Mouse (Mus musculus) limb, embryonic 13.5 days (tissue): Measurements from ENCODE around the gene Dock6. TPM values are rescaled to one million over a fixed set of nuclear protein-coding genes. Genes with fewer than 3 reads are reported as not detected.

Experiments
- ATAC-seq: fragments of 200-750 bp; cut with Nextera tagmentation; 2 replicates; pipeline ENCODE4 v1.8.0; 2017; ENCODE audit warnings: low read depth, moderate number of reproducible peaks, moderate TSS enrichment; ENCODE audit not compliant: low FRiP score
- H3K27ac ChIP-seq: fragments of 300-500 bp; sonication (generic); 2 replicates; pipeline ENCODE4 v1.5.1; 2015; ENCODE audit warnings: inconsistent platforms, mild to moderate bottlenecking, moderate library complexity
- H3K27me3 ChIP-seq: fragments of 300-500 bp; sonication (generic); 2 replicates; pipeline ENCODE4 v1.6.1; 2015; ENCODE audit warnings: mild to moderate bottlenecking, inconsistent platforms
- H3K36me3 ChIP-seq: fragments of 300-500 bp; sonication (generic); 2 replicates; pipeline ENCODE4 v1.6.1; 2015; ENCODE audit warnings: inconsistent platforms, mild to moderate bottlenecking, moderate library complexity
- H3K4me1 ChIP-seq: fragments of 300-500 bp; sonication (generic); 2 replicates; pipeline ENCODE4 v1.6.1; 2015; ENCODE audit warnings: inconsistent platforms
- H3K4me2 ChIP-seq: fragments of 300-500 bp; sonication (generic); replicated peaks from 2 replicates; pipeline ENCODE4 v1.6.1; 2015; ENCODE audit warnings: inconsistent platforms, mild to moderate bottlenecking, moderate library complexity
- H3K4me3 ChIP-seq: fragments of 300-500 bp; sonication (generic); 2 replicates; pipeline ENCODE4 v1.5.1; 2015; ENCODE audit warnings: moderate library complexity, mild to moderate bottlenecking, inconsistent platforms
- H3K9ac ChIP-seq: fragments of 300-500 bp; sonication (generic); 2 replicates; pipeline ENCODE4 v1.6.1; 2015; ENCODE audit warnings: mild to moderate bottlenecking, inconsistent platforms
- H3K9me3 ChIP-seq: fragments of 300-500 bp; sonication (generic); 2 replicates; pipeline ENCODE4 v1.6.1; 2016; ENCODE audit warnings: inconsistent platforms
- WGBS: fragments of 180-500 bp; shearing (Covaris S2); methylation state at CpG from one replicate; pipeline ENCODE4 v1.1.7; 2015; 5-methylcytosine and 5-hydroxymethylcytosine counted together
- polyA plus RNA-seq: library from polyadenylated mRNA; unstranded; fragments of >200 nt; fragmentation: Nextera tagmentation; extraction: Ambion mirVana; gene quantifications from 2 replicates; pipeline ENCODE4 v1.2.1, GENCODE M21; 2015

Gene Dock6
- polyA plus RNA-seq, 1 experiment from 2014 or later = 39.6 TPM

DNA sequence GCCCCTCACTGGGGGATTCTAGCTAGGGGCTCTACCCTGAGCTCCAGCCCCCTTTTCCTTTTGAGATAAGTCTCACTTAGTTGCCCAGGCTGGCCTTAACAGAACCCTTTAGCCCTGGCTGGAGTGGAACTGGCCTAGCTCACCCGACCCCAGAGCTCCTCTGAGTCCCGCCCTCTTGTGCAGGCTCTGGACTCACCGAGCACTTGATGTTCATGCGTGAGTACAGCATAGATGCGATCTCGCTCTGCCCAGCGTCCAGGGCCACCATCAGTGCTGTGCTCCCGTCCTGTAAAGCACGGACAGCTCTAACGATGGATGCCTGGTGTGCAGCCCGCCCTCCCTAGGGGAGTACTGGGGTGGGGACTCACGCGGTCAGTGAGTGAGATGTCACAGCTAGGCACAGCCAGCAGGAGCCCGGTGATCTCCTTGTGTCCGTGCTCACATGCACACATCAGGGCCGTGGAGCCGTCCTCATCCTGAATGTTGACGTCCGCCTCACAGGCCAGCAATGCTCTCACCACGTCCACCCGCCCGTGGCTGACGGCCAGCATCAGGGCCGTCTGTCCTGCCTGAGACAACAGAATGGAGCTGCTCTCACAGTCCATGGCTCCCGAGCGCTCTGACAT lies 82.8 kb downstream of the Dock6 start:
- H3K9me3 ChIP-seq = no peaks in the 10 kb centered on the region
- no peak overlapping the region for H3K4me2 ChIP-seq
- H3K27me3 ChIP-seq = no peaks in the 10 kb centered on the region
- peak overlapping the region; percentile 87; the same call in 1 of the 2 replicates for H3K27ac ChIP-seq
- H3K4me1 ChIP-seq = peaks cover 28% of the 10 kb centered on the region
- no peak overlapping the region for H3K4me3 ChIP-seq
- 80% methylated on average over 26 of the region's 26 CpGs for WGBS
- peak overlapping the region; percentile 31; the same call in 1 of the 2 replicates for H3K9ac ChIP-seq
- ATAC-seq = peak; percentile 9; the same call in 1 of the 2 replicates
- H3K36me3 ChIP-seq = peaks cover 67% of the 10 kb centered on the region

DNA sequence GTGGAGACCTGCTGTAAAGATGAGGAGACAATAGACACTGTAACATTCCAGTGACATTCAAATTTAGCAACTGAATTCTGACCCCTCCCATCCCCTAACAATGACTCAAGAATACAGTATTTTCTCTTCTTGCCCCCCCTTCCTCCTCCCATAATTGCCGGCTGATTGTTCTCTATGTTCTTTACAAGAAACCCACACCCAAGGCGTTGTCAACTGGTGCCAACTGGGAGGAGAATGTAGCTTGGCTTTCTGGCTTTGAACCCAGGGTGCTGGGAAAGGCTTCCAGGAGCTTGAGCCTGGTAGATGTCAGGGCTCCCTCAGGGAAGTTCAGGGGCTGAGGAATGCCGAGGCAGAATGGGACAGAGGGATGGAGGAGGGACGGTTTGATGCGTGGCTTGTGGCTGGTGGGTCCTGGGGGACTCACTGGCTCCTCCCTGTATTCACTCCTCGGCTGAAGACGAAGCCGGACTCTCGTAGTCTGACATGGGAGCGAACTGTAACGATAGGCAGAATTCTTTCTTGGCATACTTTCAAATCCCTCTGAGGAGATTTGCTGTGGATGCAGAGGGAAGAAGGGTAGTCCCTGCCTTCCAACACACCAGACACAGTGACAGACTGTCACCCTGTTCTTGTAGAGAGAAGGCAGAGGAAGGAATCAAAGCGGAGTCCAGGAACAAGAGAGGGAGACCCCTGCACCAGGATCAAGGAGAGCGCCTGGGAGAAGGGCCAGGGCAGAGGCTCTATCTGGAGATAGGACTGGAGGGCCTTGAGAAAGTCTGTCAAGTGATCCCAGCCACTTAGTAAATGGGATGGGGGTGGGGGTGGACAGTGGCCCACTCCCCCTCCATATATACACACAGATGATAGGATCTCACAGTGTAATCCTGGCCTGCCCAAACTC lies 83.7 kb downstream of the Dock6 start:
- Histone ChIP-seq H3K4me2 (peak overlapping the region; percentile 17), H3K4me1 (peaks cover 28% of the 10 kb centered on the region), H3K27ac (peak overlapping the region; percentile 87), H3K9me3 (no peaks in the 10 kb centered on the region), H3K36me3 (peaks cover 58% of the 10 kb centered on the region), H3K4me3 (no peak overlapping the region), H3K9ac (0 out of 2 replicates have a peak overlapping the region, but pooled peaks have one; percentile 1), H3K27me3 (no peaks in the 10 kb centered on the region)
- WGBS = 39% methylated on average over 13 of the region's 13 CpGs
- 0 out of 2 replicates have a peak, but pooled peaks have one; percentile 16 for ATAC-seq

DNA sequence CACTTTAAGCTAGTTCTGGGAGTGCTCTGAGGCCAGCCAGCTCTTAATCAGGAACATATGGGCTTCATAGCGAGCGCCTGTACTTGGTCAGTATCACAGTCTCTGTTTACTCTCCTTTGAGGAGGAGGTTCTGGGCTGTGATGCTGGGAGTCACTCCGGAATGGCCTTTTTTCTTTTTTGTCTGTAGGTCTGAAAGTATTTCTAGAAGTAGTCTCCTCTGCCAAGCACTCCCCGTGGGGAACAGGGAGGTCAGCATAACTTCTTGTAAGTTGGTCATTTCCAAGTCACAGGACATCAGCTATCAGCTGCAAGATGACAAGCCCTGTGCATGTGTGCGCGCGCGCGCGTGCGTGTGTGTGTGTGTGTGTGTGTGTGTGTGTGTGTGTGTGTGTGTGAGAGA lies 84.5 kb downstream of the Dock6 start:
- Histone ChIP-seq H3K4me1 (peaks cover 28% of the 10 kb centered on the region), H3K27ac (peak overlapping the region; percentile 87), H3K36me3 (peaks cover 50% of the 10 kb centered on the region), H3K9ac (0 out of 2 replicates have a peak overlapping the region, but pooled peaks have one; percentile 1), H3K4me3 (no peak overlapping the region), H3K27me3 (no peaks in the 10 kb centered on the region), H3K4me2 (peak overlapping the region; percentile 17), H3K9me3 (no peaks in the 10 kb centered on the region)
- peak; percentile 71 for ATAC-seq
- 46% methylated on average over 11 of the region's 11 CpGs for WGBS

DNA sequence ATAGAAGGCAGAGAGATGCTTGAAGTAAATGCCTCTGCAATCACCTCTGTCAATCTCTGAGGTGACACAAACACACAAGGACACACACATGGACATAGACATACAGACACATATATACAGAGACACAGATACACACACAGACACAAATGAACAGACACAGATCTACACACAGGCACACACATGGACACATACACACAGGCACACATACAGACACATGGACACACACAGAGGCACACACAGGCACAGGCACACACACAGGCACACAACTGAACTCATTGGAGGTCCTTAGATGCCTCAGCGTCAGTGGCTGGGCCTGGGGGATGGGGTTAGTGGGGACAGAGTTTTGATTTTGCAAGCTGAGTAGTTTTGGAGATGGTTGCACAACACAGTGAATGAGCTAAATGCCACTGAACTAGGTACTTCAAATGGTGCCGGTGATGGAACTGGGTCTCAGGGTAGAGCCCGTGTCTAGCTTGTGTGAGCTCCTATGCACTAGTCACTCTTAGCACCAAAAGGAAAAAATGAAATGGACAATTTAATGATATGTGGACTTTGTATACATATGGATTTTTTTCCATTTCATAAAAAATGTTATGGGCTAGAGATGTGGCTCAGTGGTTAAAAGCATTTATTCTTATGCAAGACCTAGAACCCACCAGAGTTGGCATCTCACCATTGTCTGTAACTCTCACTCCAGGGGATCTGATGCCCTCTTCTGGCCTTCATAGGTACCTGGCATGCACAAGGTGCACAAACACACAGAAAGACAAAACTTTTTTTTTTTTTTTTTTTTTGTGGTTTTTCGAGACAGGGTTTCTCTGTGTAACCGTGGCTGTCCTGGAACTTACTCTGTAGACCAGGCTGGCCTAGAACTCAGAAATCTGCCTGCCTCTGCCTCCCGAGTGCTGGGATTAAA lies 88.1 kb downstream of the Dock6 start:
- no peak overlapping the region for H3K4me2 ChIP-seq
- no peaks in the 10 kb centered on the region for H3K27me3 ChIP-seq
- no peak overlapping the region for H3K27ac ChIP-seq
- no peak overlapping the region for H3K4me3 ChIP-seq
- ATAC-seq = no peak
- H3K36me3 ChIP-seq = peaks cover 18% of the 10 kb centered on the region
- peaks cover 28% of the 10 kb centered on the region for H3K4me1 ChIP-seq
- no peak overlapping the region for H3K9ac ChIP-seq
- 96% methylated on average over 6 of the region's 6 CpGs for WGBS
- no peaks in the 10 kb centered on the region for H3K9me3 ChIP-seq

DNA sequence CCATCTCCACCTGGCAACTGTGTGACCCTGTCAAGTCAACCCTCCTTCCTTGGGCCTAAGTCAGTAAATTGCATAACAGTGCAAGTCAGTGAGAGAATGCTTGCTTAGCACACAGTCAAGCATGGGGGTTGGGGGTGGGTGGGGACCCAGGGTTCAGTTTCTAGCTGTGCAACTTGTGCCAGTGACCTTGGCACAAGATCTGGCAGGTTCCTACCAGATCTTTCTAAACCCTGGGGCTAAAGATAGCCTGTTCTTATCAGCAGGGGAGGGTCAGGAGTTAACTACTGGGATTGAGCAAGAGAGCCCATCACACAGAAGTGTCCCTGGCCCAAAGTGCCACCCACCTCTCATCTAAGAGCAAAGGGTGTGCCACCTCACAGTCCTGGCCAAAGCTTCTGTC lies 90.3 kb downstream of the Dock6 start:
- Histone ChIP-seq H3K27ac (no peak overlapping the region), H3K27me3 (no peaks in the 10 kb centered on the region), H3K4me3 (no peak overlapping the region), H3K4me2 (no peak overlapping the region), H3K36me3 (peaks cover 15% of the 10 kb centered on the region), H3K9me3 (no peaks in the 10 kb centered on the region), H3K9ac (no peak overlapping the region), H3K4me1 (peaks cover 16% of the 10 kb centered on the region)
- ATAC-seq = no peak

DNA sequence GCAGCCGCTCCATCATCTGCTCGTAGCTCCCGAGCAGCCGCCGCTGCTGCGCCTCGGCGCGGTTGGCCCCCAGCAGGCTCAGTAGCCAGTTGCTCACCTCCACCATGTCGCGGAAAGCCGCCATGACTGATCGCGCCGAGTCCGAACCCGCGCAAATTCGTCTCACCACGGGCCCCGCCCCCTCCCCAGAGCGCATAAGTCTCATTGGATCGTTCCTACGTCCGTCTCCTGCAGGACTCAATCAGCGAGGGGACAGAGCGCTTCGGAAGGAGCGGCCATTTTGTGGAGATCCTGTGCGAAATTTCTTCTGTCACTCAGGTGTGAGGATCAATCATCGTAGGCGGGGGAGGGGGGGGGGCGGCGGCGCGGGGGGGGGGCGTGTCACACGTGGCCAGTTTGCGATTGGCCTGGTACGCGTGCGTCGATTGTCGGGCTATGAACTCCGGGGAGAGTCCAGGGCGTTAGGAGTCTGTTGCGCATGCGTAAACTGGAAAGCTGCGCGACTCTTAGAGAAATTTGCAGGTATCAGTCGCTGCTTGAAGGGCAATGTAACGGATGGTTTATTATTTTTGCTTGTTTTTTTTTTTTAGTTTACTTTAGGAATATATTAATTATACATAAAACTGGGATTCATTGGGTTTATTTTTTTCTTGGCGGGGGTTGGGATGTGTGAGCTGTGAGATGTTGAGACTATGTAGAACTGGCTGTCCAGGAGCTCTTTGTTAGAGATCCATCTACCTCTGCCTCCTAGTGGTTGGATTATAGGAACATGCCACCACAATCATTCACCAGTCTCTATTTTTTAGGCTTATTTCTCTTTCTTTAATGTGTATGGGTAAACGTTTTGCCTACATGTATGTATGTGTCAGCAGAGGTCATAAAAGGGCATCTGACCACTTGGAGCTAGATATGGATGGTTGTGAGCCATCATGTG lies 92.0 kb downstream of the Dock6 start, which contains the start of gene Spc24:
TSS of gene Spc24 (minus strand) at position 149 of the 934 bp plus-strand sequence.
- peak within 1 kb of the TSS; percentile 83 for H3K9ac ChIP-seq
- H3K27me3 ChIP-seq = no peaks in the 10 kb centered on the region
- WGBS = under 1% methylated on average over 49 of the region's 54 CpGs
- H3K9me3 ChIP-seq = no peaks in the 10 kb centered on the region
- peaks cover 16% of the 10 kb centered on the region for H3K4me1 ChIP-seq
- H3K36me3 ChIP-seq = peaks cover 24% of the 10 kb centered on the region
- ATAC-seq = peak; percentile 95
- H3K4me3 ChIP-seq = peak within 1 kb of the TSS; percentile 84
- peak within 1 kb of the TSS; percentile 75; the same call in 1 of the 2 replicates for H3K27ac ChIP-seq
- peak within 1 kb of the TSS; percentile 85 for H3K4me2 ChIP-seq

DNA sequence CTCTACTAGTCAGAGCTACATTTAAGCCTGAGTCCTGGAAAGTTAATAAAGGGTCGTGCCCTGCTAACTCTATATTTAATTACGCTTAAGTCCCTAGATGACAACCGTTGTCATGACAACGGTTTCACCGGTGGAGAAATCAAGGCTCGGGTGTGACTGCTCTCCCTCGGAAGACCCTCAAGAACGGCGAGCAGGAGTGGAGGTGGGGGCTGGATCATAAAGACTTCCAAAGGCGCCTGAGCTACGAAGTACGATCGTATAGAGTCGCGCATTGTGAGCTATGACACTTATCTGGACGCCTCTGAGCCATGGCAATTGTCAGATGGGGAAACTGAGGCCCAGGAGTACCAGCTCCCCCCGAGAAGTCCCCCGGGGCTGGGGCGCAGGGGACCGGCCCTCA lies 92.7 kb downstream of the Dock6 start:
- Histone ChIP-seq H3K4me2 (peak overlapping the region; percentile 85), H3K27ac (peak overlapping the region; percentile 55; the same call in 1 of the 2 replicates), H3K4me3 (peak overlapping the region; percentile 84), H3K4me1 (peaks cover 16% of the 10 kb centered on the region), H3K27me3 (no peaks in the 10 kb centered on the region), H3K9me3 (no peaks in the 10 kb centered on the region), H3K36me3 (peaks cover 26% of the 10 kb centered on the region), H3K9ac (peak overlapping the region; percentile 83)
- peak; percentile 11; the same call in 1 of the 2 replicates for ATAC-seq
- WGBS = under 1% methylated on average over 20 of the region's 20 CpGs

DNA sequence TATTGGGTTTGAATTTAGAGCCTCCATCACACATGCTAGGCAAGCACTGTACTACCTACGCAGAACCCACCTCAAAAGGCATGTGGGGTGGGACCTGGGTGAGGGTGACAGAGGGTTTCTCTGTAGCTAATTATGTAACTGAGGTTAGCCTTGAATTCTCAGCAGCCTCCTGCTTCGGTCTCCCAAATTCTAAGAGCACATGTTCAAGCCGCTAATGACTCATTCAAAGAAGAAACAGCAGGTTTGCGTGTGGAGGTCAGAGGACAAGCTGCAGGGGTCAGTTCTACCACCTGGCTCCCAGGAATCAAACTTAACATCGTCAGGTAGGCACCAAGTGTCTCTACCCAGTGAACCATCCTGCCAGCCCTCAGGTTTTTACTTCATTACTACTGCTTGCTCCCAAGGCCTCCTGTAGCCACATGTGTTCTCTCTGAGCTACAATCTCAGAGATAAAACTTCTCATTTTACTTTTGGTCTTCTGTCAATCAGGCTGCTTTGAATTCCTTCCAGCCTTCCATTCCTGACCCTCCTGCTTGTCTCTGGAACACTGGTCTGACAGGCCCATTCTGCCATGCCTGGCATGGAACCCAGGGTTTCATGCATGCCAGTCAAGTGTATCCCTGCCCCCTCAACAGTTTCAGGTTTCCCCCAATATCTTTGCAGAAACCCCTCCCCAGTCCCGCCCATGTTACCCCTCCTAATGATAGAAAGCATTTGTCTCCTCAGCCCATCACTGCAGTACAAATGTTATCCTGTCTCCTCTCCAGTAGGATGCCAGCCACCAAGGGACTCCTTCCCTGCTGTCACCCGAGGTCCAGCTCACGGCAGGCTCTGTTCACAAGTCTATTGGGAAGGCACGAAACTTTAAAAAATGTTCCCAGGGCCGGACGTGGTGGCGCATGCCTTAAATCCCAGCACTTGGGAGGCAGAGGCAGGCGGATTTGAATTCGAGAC lies 93.6 kb downstream of the Dock6 start:
- no peak for ATAC-seq

DNA sequence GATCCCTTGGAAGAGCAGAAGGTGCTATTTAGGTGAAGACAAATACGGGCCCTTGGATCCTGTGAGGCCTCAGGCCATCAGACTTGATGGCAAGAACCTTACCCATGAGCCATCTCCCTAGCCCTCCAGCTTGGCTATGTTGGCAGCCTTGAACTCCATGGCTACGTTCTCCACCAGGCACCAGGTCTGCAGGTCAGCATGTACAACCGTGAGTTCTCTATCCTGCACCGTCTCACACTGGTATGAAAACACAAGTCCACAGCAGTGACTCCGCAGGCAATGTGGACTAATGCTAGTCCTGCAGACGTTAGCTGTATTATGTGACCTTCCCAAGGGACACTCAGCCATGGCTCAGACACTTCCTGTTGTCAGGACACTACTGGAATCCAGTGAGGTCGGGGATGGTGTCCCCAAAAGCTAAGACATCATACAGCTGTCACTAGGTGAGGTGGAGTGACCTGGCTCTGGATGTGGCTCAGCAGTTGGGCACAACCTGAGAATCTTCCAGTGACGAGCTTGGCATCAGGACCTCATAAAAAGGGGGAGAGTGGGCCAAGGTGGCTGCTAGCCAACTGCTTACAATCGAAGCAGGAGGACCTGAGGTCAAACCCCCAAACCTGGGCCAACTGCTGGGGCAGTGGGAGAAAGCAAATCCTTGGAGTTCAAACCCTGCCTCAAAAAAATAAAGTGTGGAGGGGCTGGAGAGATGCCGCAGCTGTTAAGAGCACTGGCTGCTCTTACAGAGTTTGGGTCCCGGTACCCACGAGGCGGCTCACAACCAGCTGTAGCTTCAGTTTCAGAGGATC lies 97.7 kb downstream of the Dock6 start:
- Histone ChIP-seq H3K9ac (no peak overlapping the region), H3K9me3 (no peaks in the 10 kb centered on the region), H3K27ac (peak overlapping the region; percentile 1; the same call in 1 of the 2 replicates), H3K4me1 (peaks cover 32% of the 10 kb centered on the region), H3K4me2 (no peak overlapping the region), H3K4me3 (no peak overlapping the region), H3K27me3 (no peaks in the 10 kb centered on the region), H3K36me3 (peaks cover 44% of the 10 kb centered on the region)
- 71% methylated on average over 13 of the region's 13 CpGs for WGBS
- ATAC-seq = no peak

More for the DNA sequence above, 93.6 kb downstream of the Dock6 start:
- H3K4me2 ChIP-seq = peak overlapping the region; percentile 85
- H3K36me3 ChIP-seq = peaks cover 29% of the 10 kb centered on the region
- H3K9ac ChIP-seq = peak overlapping the region; percentile 83
- 49% methylated on average over 14 of the region's 14 CpGs for WGBS
- peaks cover 22% of the 10 kb centered on the region for H3K4me1 ChIP-seq
- H3K27ac ChIP-seq = no peak overlapping the region
- peak overlapping the region; percentile 84 for H3K4me3 ChIP-seq
- no peaks in the 10 kb centered on the region for H3K9me3 ChIP-seq
- no peaks in the 10 kb centered on the region for H3K27me3 ChIP-seq
